Mouse (Mus musculus) neural tube, embryonic 11.5 days (tissue): ENCODE measurements around the gene 4930469K13Rik. TPM values are rescaled to one million over a fixed set of nuclear protein-coding genes. Genes with fewer than 3 reads are reported as not detected.

Source experiments
- ATAC-seq: fragments of 200-750 bp; cut with Nextera tagmentation; 2 replicates; pipeline ENCODE4 v1.8.0; 2017; ENCODE audit warnings: moderate number of reproducible peaks, mild to moderate bottlenecking, moderate TSS enrichment, moderate library complexity; ENCODE audit not compliant: insufficient read depth, low FRiP score, low TSS enrichment
- DNase-seq: peaks from one replicate; pipeline ENCODE4 v3.0.0-alpha.2; 2015; ENCODE audit warnings: low spot score
- H3K27ac ChIP-seq: fragments of 300-500 bp; sonication (generic); 2 replicates; pipeline ENCODE4 v1.5.1; 2014; ENCODE audit warnings: low read depth, mild to moderate bottlenecking, low read length
- H3K27me3 ChIP-seq: fragments of 300-500 bp; sonication (generic); 2 replicates; pipeline ENCODE4 v1.6.1; 2014; ENCODE audit warnings: mild to moderate bottlenecking, low read length, mixed read lengths; ENCODE audit not compliant: control insufficient read depth, insufficient read depth
- H3K36me3 ChIP-seq: fragments of 300-500 bp; sonication (generic); 2 replicates; pipeline ENCODE4 v1.6.1; 2014; ENCODE audit warnings: mild to moderate bottlenecking, low read length, moderate library complexity, mixed read lengths; ENCODE audit not compliant: control insufficient read depth, insufficient read depth
- H3K4me1 ChIP-seq: fragments of 300-500 bp; sonication (generic); 2 replicates; pipeline ENCODE4 v1.6.1; 2014; ENCODE audit warnings: low read length, mixed read lengths; ENCODE audit not compliant: control insufficient read depth, insufficient read depth
- H3K4me2 ChIP-seq: fragments of 300-500 bp; sonication (generic); 2 replicates; pipeline ENCODE4 v1.6.1; 2014; ENCODE audit warnings: low read depth, mild to moderate bottlenecking, moderate library complexity
- H3K4me3 ChIP-seq: fragments of 300-500 bp; sonication (generic); 2 replicates; pipeline ENCODE4 v1.5.1; 2014; ENCODE audit warnings: low read depth, low read length
- H3K9ac ChIP-seq: fragments of 300-500 bp; sonication (generic); 2 replicates; pipeline ENCODE4 v1.6.1; 2014; ENCODE audit warnings: mild to moderate bottlenecking, low read length
- H3K9me3 ChIP-seq: fragments of 300-500 bp; sonication (generic); 2 replicates; pipeline ENCODE4 v1.6.1; 2016; ENCODE audit warnings: low read length; ENCODE audit not compliant: control insufficient read depth
- WGBS: fragments of 180-500 bp; shearing (Covaris S2); extraction: QIAGEN DNeasy Blood & Tissue Kit; methylation state at CpG from one replicate; pipeline ENCODE4 v1.1.7; 2014; 5-methylcytosine and 5-hydroxymethylcytosine counted together
- polyA plus RNA-seq: library from polyadenylated mRNA; unstranded; fragments of >200 nt; fragmentation: Nextera tagmentation; extraction: Ambion mirVana; gene quantifications from 2 replicates; pipeline ENCODE4 v1.2.1, GENCODE M21; 2014

4930469K13Rik gene
- polyA plus RNA-seq, 1 experiment from 2014 or later, result 2.9 TPM

GRCm38 (mm10) chr11:33951684-33952625 lies 146.4 kb downstream of the 4930469K13Rik start:
- H3K9ac ChIP-seq, result no peak overlapping the region
- H3K4me2 ChIP-seq, result no peak overlapping the region
- ATAC-seq (no peak), DNase-seq (no peak)
- H3K9me3 ChIP-seq, result no peaks in the 10 kb centered on the region
- H3K4me3 ChIP-seq, result no peak overlapping the region
- no peak overlapping the region for H3K27ac ChIP-seq
- H3K27me3 ChIP-seq, result no peaks in the 10 kb centered on the region
- 87% methylated on average over 8 of the region's 8 CpGs for WGBS
- no peaks in the 10 kb centered on the region for H3K36me3 ChIP-seq
- no peaks in the 10 kb centered on the region for H3K4me1 ChIP-seq

- H3K4me2 ChIP-seq, result no peak overlapping the region
- no peaks in the 10 kb centered on the region for H3K36me3 ChIP-seq
- H3K4me1 ChIP-seq, result no peaks in the 10 kb centered on the region
- H3K9ac ChIP-seq, result no peak overlapping the region
- 47% methylated on average over 5 of the region's 5 CpGs for WGBS
- H3K27ac ChIP-seq, result no peak overlapping the region
- H3K4me3 ChIP-seq, result no peak overlapping the region
- H3K27me3 ChIP-seq, result no peaks in the 10 kb centered on the region
- H3K9me3 ChIP-seq, result no peaks in the 10 kb centered on the region
- DNase-seq, result no peak
- no peak for ATAC-seq
Observed at GRCm38 (mm10) chr11:33951155-33951554, 147.2 kb downstream of the 4930469K13Rik start.

DNA sequence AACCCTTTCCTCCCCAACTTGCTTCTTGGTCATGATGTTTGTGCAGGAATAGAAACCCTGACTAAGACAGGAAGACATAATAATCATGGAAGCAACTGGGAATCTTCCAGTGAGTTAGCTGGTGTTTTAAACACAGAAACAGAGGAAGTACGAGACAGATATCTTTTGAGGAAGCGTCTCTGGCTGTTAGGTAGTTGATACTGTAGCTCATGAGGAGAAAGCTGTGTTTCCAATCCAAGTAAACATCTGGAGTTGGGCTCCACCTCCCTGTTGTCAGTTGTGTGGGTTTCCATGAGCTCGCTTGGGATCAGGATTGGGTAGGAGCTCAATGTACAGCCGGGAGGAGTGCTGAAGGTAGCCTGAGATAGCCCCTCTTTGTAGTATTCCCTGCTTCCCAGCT lies 151.9 kb downstream of the 4930469K13Rik start:
- Histone ChIP-seq H3K9me3 (no peaks in the 10 kb centered on the region), H3K36me3 (no peaks in the 10 kb centered on the region), H3K9ac (no peak overlapping the region), H3K4me2 (no peak overlapping the region), H3K27ac (no peak overlapping the region), H3K4me1 (no peaks in the 10 kb centered on the region), H3K27me3 (no peaks in the 10 kb centered on the region), H3K4me3 (no peak overlapping the region)
- DNase-seq, result no peak
- ATAC-seq, result no peak
- WGBS, result 87% methylated on average over 4 of the region's 4 CpGs

- Histone ChIP-seq H3K4me1 (no peaks in the 10 kb centered on the region), H3K9ac (no peak overlapping the region), H3K27ac (no peak overlapping the region), H3K4me3 (no peak overlapping the region), H3K27me3 (no peaks in the 10 kb centered on the region), H3K36me3 (no peaks in the 10 kb centered on the region), H3K9me3 (no peaks in the 10 kb centered on the region), H3K4me2 (no peak overlapping the region)
- DNase-seq (no peak), ATAC-seq (no peak)
- 87% methylated on average over 9 of the region's 9 CpGs for WGBS
Observed at GRCm38 (mm10) chr11:33944786-33945328, 153.5 kb downstream of the 4930469K13Rik start.

DNA sequence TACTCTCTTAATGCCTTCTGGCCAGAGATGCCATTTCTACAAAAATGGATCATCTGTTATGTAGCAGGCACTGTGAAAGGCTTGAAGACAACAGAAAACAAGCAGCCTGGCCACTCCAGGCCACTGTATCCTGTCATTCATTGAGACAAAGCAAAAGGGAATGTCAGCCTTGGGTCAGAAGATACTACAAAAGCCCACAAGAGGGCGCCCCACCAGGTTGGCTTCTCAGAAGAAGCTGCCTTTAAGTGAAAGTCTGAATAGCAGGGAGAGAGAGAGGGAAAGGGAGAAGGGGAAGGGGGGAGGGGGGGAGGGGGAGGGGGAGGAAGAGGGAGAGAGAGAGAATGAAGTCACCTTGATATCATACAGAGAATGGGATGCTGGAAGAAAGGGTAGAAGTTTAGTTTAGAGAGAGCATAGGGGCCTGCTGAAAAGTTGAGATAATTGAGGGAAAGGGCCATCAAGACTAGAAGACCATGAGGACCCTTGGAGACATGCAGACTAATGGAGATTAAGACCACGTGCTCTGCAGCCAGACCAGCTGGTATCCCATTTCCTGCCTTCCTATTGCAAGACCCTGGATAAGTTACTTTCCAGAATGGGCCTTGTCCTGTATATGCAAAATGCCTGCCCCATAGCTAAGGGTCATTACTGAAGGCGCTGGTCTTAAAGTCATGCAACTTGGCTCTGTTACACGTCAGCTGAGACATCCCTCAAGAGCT lies 154.1 kb downstream of the 4930469K13Rik start:
- DNase-seq (peak; percentile 60), ATAC-seq (no peak)
- H3K4me2 ChIP-seq, result no peak overlapping the region
- no peak overlapping the region for H3K4me3 ChIP-seq
- 62% methylated on average over 4 of the region's 4 CpGs for WGBS
- H3K36me3 ChIP-seq, result no peaks in the 10 kb centered on the region
- no peaks in the 10 kb centered on the region for H3K27me3 ChIP-seq
- H3K27ac ChIP-seq, result no peak overlapping the region
- no peaks in the 10 kb centered on the region for H3K4me1 ChIP-seq
- no peak overlapping the region for H3K9ac ChIP-seq
- no peaks in the 10 kb centered on the region for H3K9me3 ChIP-seq

- no peak overlapping the region for H3K27ac ChIP-seq
- H3K4me3 ChIP-seq, result no peak overlapping the region
- H3K9ac ChIP-seq, result no peak overlapping the region
- ATAC-seq, result no peak
- no peaks in the 10 kb centered on the region for H3K36me3 ChIP-seq
- H3K4me1 ChIP-seq, result no peaks in the 10 kb centered on the region
- WGBS, result 58% methylated on average over 1 of the region's 1 CpGs
- no peaks in the 10 kb centered on the region for H3K27me3 ChIP-seq
- H3K9me3 ChIP-seq, result no peaks in the 10 kb centered on the region
- DNase-seq, result no peak
- no peak overlapping the region for H3K4me2 ChIP-seq
Observed at GRCm38 (mm10) chr11:33943565-33943964, 154.8 kb downstream of the 4930469K13Rik start.

DNA sequence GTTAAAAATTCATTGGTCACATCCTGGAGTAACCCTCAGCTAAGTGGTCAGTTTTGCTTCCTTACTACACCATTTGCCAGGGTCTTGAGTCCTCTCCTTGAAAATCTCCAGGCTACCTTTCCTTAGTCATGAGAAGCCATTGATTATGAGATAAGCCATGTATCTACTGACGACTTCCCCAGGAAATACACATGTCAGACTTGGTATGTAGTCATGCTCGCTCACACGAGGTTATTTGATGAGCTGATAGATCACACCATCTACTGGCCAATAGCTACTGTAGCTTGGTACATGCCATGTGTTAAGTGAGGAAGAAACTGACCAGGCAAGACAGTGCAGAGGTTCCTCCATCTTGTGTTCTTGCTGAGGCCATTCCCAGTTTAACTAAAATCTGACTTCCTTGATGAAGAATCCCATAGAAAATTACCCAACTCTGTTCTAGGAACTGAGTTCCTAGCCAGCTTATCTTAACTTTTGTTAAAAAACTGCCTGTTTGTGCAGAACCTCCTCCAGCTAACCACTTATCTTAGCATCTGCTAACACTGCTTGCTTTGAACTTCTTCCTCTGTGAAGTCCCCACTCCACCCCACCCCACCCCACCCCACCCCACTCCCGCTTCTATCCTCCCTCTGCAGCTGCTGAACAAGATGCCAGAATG lies 158.8 kb downstream of the 4930469K13Rik start:
- no peak overlapping the region for H3K27ac ChIP-seq
- WGBS, result 77% methylated on average over 4 of the region's 4 CpGs
- no peaks in the 10 kb centered on the region for H3K36me3 ChIP-seq
- H3K27me3 ChIP-seq, result no peaks in the 10 kb centered on the region
- DNase-seq (no peak), ATAC-seq (no peak)
- H3K4me3 ChIP-seq, result no peak overlapping the region
- H3K4me2 ChIP-seq, result no peak overlapping the region
- H3K4me1 ChIP-seq, result no peaks in the 10 kb centered on the region
- no peak overlapping the region for H3K9ac ChIP-seq
- H3K9me3 ChIP-seq, result no peaks in the 10 kb centered on the region

GRCm38 (mm10) chr11:33938561-33939274 lies 159.6 kb downstream of the 4930469K13Rik start:
- ATAC-seq (no peak), DNase-seq (no peak)
- Histone ChIP-seq H3K36me3 (no peaks in the 10 kb centered on the region), H3K27ac (no peak overlapping the region), H3K9ac (no peak overlapping the region), H3K27me3 (no peaks in the 10 kb centered on the region), H3K4me1 (no peaks in the 10 kb centered on the region), H3K4me3 (no peak overlapping the region), H3K9me3 (no peaks in the 10 kb centered on the region), H3K4me2 (no peak overlapping the region)
- 60% methylated on average over 7 of the region's 7 CpGs for WGBS
